In the genomic region with DNA sequence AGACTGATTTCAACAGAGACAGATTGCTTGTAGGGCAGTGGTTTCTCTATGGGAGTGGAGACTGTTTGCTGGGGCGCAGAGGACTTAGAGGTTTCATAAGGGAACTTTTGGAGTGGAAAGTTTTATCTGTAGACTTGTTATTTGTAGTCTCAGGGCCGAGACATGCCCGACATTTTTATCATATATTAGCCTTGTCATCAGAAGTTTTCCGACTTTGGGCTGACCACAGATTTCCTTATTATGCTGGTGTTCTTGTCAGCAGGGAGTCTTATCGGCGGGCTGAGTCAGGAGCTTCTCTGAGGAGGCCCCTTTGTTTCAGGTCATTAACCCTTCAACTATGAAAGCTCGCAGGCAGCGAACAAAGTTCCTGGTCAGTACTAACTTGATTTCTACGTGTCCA, we compare ENCODE assay signal across 19 mouse cellular contexts. TPM values are rescaled to one million over a fixed set of nuclear protein-coding genes. Genes with fewer than 3 reads are reported as not detected.
DNase-seq lines count a peak whose midpoint lies in the region; ATAC-seq and TF ChIP-seq lines count a peak whose summit lies in the region.
"Had no signal": no experiment of that assay in that cellular context is flagged by ENCODE, and none has a peak within 500 bp of the region (broad histone marks: within the 10 kb centered on the region; RNA-seq: fewer than 3 reads in every experiment).

No protein-coding gene starts in this region.

- no peaks in the 10 kb centered on the region for H3K36me3 ChIP-seq in liver, embryonic 11.5 days (ENCODE audit: control insufficient read depth, insufficient read depth, low read length)
- H3K36me3 ChIP-seq in liver, embryonic 14.5 days (replicated peaks; ENCODE audit: control insufficient read depth, insufficient read depth, low read depth), result no peaks in the 10 kb centered on the region
- no peaks in the 10 kb centered on the region for H3K36me3 ChIP-seq in stomach, embryonic 15.5 days
- H3K36me3 ChIP-seq in neural tube, embryonic 15.5 days, result no peaks in the 10 kb centered on the region
- H3K36me3 ChIP-seq in midbrain, postnatal 0 days (ENCODE audit: insufficient read depth, low read length), result no peaks in the 10 kb centered on the region
- H3K36me3 ChIP-seq: embryonic facial prominence, embryonic 15.5 days; heart, embryonic 13.5 days; hindbrain, embryonic 12.5 days had no signal

- no peaks in the 10 kb centered on the region for H3K9me3 ChIP-seq in liver, embryonic 11.5 days (ENCODE audit: control insufficient read depth, low read length)
- H3K9me3 ChIP-seq in liver, embryonic 14.5 days (ENCODE audit: control insufficient read depth, low read length), result no peaks in the 10 kb centered on the region
- H3K9me3 ChIP-seq in stomach, embryonic 15.5 days, result no peaks in the 10 kb centered on the region
- H3K9me3 ChIP-seq in neural tube, embryonic 15.5 days (replicated peaks), result no peaks in the 10 kb centered on the region
- no peaks in the 10 kb centered on the region for H3K9me3 ChIP-seq in midbrain, postnatal 0 days (ENCODE audit: low read length)
- H3K9me3 ChIP-seq: embryonic facial prominence, embryonic 15.5 days; forebrain, embryonic 13.5 days; heart, embryonic 13.5 days; hindbrain, embryonic 12.5 days had no signal

- H3K9ac ChIP-seq in liver, embryonic 11.5 days (ENCODE audit: low read depth, low read length), result no peak overlapping the region
- no peak overlapping the region for H3K9ac ChIP-seq in liver, embryonic 14.5 days (replicated peaks)
- no peak overlapping the region for H3K9ac ChIP-seq in stomach, embryonic 15.5 days
- H3K9ac ChIP-seq in neural tube, embryonic 15.5 days (replicated peaks), result no peak overlapping the region
- no peak overlapping the region for H3K9ac ChIP-seq in midbrain, postnatal 0 days (replicated peaks; ENCODE audit: low read length, poor library complexity, severe bottlenecking)
- H3K9ac ChIP-seq: embryonic facial prominence, embryonic 15.5 days; forebrain, embryonic 13.5 days; heart, embryonic 13.5 days; hindbrain, embryonic 12.5 days had no signal

- H3K27ac ChIP-seq in liver, embryonic 11.5 days (ENCODE audit: low read depth, low read length), result no peak overlapping the region
- peak overlapping the region; percentile 50; the same call in 1 of the 2 replicates for H3K27ac ChIP-seq in embryonic fibroblast, embryonic 13.5 days (ENCODE audit: insufficient read depth, low read length)
- H3K27ac ChIP-seq in liver, embryonic 14.5 days, result no peak overlapping the region
- H3K27ac ChIP-seq in stomach, embryonic 15.5 days, result peak overlapping the region; percentile 82; the same call in 1 of the 2 replicates
- no peak overlapping the region for H3K27ac ChIP-seq in neural tube, embryonic 15.5 days (replicated peaks)
- no peak overlapping the region for H3K27ac ChIP-seq in midbrain, postnatal 0 days (ENCODE audit: low read depth, low read length)
- H3K27ac ChIP-seq: embryonic facial prominence, embryonic 15.5 days; forebrain, embryonic 13.5 days; heart, embryonic 13.5 days; hindbrain, embryonic 12.5 days had no signal

- no peak overlapping the region for H3K4me3 ChIP-seq in liver, embryonic 11.5 days (ENCODE audit: low read depth, low read length)
- H3K4me3 ChIP-seq in embryonic fibroblast, embryonic 13.5 days (ENCODE audit: insufficient read depth, low read length), result no peak overlapping the region
- no peak overlapping the region for H3K4me3 ChIP-seq in liver, embryonic 14.5 days (ENCODE audit: insufficient read depth in 1 of 2, low read depth in 2 of 2, low read length in 2 of 2)
- no peak overlapping the region for H3K4me3 ChIP-seq in stomach, embryonic 15.5 days (replicated peaks)
- no peak overlapping the region for H3K4me3 ChIP-seq in neural tube, embryonic 15.5 days (replicated peaks)
- no peak overlapping the region for H3K4me3 ChIP-seq in midbrain, postnatal 0 days (ENCODE audit: low read depth, low read length)
- H3K4me3 ChIP-seq: embryonic facial prominence, embryonic 15.5 days; forebrain, embryonic 13.5 days; heart, embryonic 13.5 days; hindbrain, embryonic 12.5 days had no signal

- TF ChIP-seq POLR2A in embryonic fibroblast, embryonic 13.5 days (IDR thresholded peaks at IDR 0.05; ENCODE audit: low read depth, low read length), result no peak

- TF ChIP-seq CTCF in embryonic fibroblast, embryonic 13.5 days (IDR thresholded peaks at IDR 0.05; ENCODE audit: borderline replicate concordance, insufficient read depth, low read length), result no peak
- no peak for TF ChIP-seq CTCF in liver, embryonic 14.5 days (IDR thresholded peaks at IDR 0.05; ENCODE audit: low read depth)
- TF ChIP-seq CTCF in midbrain, postnatal 0 days (IDR thresholded peaks at IDR 0.05), result no peak

- DNase-seq in liver, embryonic 11.5 days (ENCODE audit: low spot score), result no peak
- DNase-seq in liver, result no peak
- no peak for DNase-seq in liver, embryonic 14.5 days (ENCODE audit: low read depth in 3 of 3, low spot score in 3 of 3)
- no peak for DNase-seq in spleen, postnatal 14 days (ENCODE audit: low spot score in 2 of 2)
- no peak for DNase-seq in midbrain, postnatal 0 days (ENCODE audit: low spot score)
- DNase-seq: cerebellum, adult 18-20 months; gastrocnemius, postnatal 14 days; kidney, adult 8-10 months; layer of hippocampus, adult 9-11 months; lung, adult 18-20 months had no signal

- no peak for TF ChIP-seq EP300 in liver, embryonic 14.5 days (IDR thresholded peaks at IDR 0.05; ENCODE audit: low read depth)

- H3K4me2 ChIP-seq in liver, embryonic 11.5 days, result peak overlapping the region; percentile 33
- no peak overlapping the region for H3K4me2 ChIP-seq in liver, embryonic 14.5 days (ENCODE audit: low read depth)
- H3K4me2 ChIP-seq in stomach, embryonic 15.5 days, result no peak overlapping the region
- H3K4me2 ChIP-seq in neural tube, embryonic 15.5 days, result no peak overlapping the region
- H3K4me2 ChIP-seq in midbrain, postnatal 0 days (ENCODE audit: low read depth, low read length, poor library complexity, severe bottlenecking), result no peak overlapping the region
- H3K4me2 ChIP-seq: embryonic facial prominence, embryonic 15.5 days; forebrain, embryonic 13.5 days; heart, embryonic 13.5 days; hindbrain, embryonic 12.5 days; midbrain, embryonic 11.5 days had no signal

- no peaks in the 10 kb centered on the region for H3K27me3 ChIP-seq in liver, embryonic 11.5 days (replicated peaks; ENCODE audit: control insufficient read depth, insufficient read depth, low read length)
- no peaks in the 10 kb centered on the region for H3K27me3 ChIP-seq in liver, embryonic 14.5 days (ENCODE audit: control insufficient read depth, insufficient read depth, low read length)
- no peaks in the 10 kb centered on the region for H3K27me3 ChIP-seq in stomach, embryonic 15.5 days (replicated peaks)
- H3K27me3 ChIP-seq in neural tube, embryonic 15.5 days (replicated peaks), result no peaks in the 10 kb centered on the region
- H3K27me3 ChIP-seq in midbrain, postnatal 0 days (ENCODE audit: insufficient read depth, low read length), result no peaks in the 10 kb centered on the region
- H3K27me3 ChIP-seq: embryonic facial prominence, embryonic 15.5 days; forebrain, embryonic 13.5 days; heart, embryonic 13.5 days; hindbrain, embryonic 12.5 days had no signal

- peaks cover 10% of the 10 kb centered on the region for H3K4me1 ChIP-seq in liver, embryonic 11.5 days (replicated peaks; ENCODE audit: control insufficient read depth, insufficient read depth, low read length)
- H3K4me1 ChIP-seq in embryonic fibroblast, embryonic 13.5 days (ENCODE audit: control insufficient read depth, insufficient read depth, low read length), result peaks cover 3% of the 10 kb centered on the region; the same call in 1 of the 2 replicates
- peaks cover 0 to 10% of the 10 kb centered on the region in 2 experiments; a peak in 3 of 4 replicates for H3K4me1 ChIP-seq in liver, embryonic 14.5 days (replicated peaks; ENCODE audit: control insufficient read depth in 2 of 2, insufficient read depth in 2 of 2, low read length in 1 of 2)
- H3K4me1 ChIP-seq in stomach, embryonic 15.5 days, result peaks cover 14% of the 10 kb centered on the region
- 0 out of 2 replicates have a peak, but pooled peaks cover 6% of the 10 kb centered on the region for H3K4me1 ChIP-seq in neural tube, embryonic 15.5 days
- H3K4me1 ChIP-seq in midbrain, postnatal 0 days (ENCODE audit: insufficient read depth, low read length), result no peaks in the 10 kb centered on the region
- H3K4me1 ChIP-seq: forebrain, embryonic 13.5 days; hindbrain, embryonic 12.5 days had no signal

- WGBS in liver, embryonic 11.5 days, result 42% methylated on average over 9 of the region's 9 CpGs
- WGBS in liver, embryonic 14.5 days (ENCODE audit: insufficient replicate concordance), result 12% methylated on average over 9 of the region's 9 CpGs
- WGBS in stomach, embryonic 15.5 days, result 85% methylated on average over 9 of the region's 9 CpGs
- 90% methylated on average over 9 of the region's 9 CpGs for WGBS in neural tube, embryonic 15.5 days
- 89% methylated on average over 9 of the region's 9 CpGs for WGBS in midbrain, postnatal 0 days

- ATAC-seq in liver, embryonic 11.5 days (replicated peaks; ENCODE audit: low FRiP score), result 0 out of 2 replicates have a peak, but pooled peaks have one; percentile 34
- ATAC-seq in liver, embryonic 14.5 days (ENCODE audit: insufficient read depth), result peak; percentile 31; the same call in 1 of the 2 replicates
- ATAC-seq in stomach, embryonic 15.5 days (ENCODE audit: insufficient read depth, low FRiP score, low read depth), result no peak
- no peak for ATAC-seq in neural tube, embryonic 15.5 days (ENCODE audit: low FRiP score)
- no peak for ATAC-seq in midbrain, postnatal 0 days (ENCODE audit: low FRiP score)
- ATAC-seq: forebrain, embryonic 13.5 days had no signal

RNA-seq across cellular contexts. Expression of a gene that starts 35.8 kb away (rescaled TPM):
- polyA plus RNA-seq in liver, embryonic 11.5 days (2014; fragmentation: Nextera tagmentation; extraction: Ambion mirVana), result 34.0 and 34.3 TPM in 2 replicates
- 43.8 and 104 TPM in 2 replicates for polyA plus RNA-seq in embryonic fibroblast, embryonic 13.5 days (2011; ENCODE audit: insufficient read length, low read depth, missing spikeins)
- 64.3 and 87.8 TPM in 2 replicates for polyA plus RNA-seq in liver, embryonic 14.5 days (2012; rRNA removed)
- 67.3 and 91.1 TPM in 2 replicates for polyA plus RNA-seq in liver, embryonic 14.5 days (2014; fragmentation: Nextera tagmentation; extraction: Ambion mirVana)
- 209 and 223 TPM in 2 replicates for polyA plus RNA-seq in stomach, embryonic 15.5 days (2015; fragmentation: Nextera tagmentation; extraction: Ambion mirVana)
- 0.78 and 73.0 TPM in 2 replicates for polyA plus RNA-seq in neural tube, embryonic 15.5 days (2015; fragmentation: Nextera tagmentation; extraction: Ambion mirVana)
- total RNA-seq in midbrain, postnatal 0 days (2014; rRNA removed), result 3.4 and 3.7 TPM in 2 replicates
- polyA plus RNA-seq in midbrain, postnatal 0 days (2015; fragmentation: Nextera tagmentation; extraction: Ambion mirVana), result 1.3 and 1.7 TPM in 2 replicates
- total RNA-seq: left cerebral cortex, postnatal 10 days had no signal

Comparison
In these comparisons a context has a peak if more than half of its experiments do, and no peak if none do; other contexts are left out.
1. ATAC-seq: peak in liver, embryonic 11.5 days (single experiment) and liver, embryonic 14.5 days (single experiment); none in stomach, embryonic 15.5 days (single experiment), neural tube, embryonic 15.5 days (single experiment) and midbrain, postnatal 0 days (single experiment).
2. H3K27ac ChIP-seq: peak in embryonic fibroblast, embryonic 13.5 days (single experiment) and stomach, embryonic 15.5 days (single experiment); none in liver, embryonic 11.5 days (single experiment), liver, embryonic 14.5 days (single experiment), neural tube, embryonic 15.5 days (single experiment) and midbrain, postnatal 0 days (single experiment).